Mouse (Mus musculus) limb, embryonic 15.5 days (tissue): ENCODE data around the gene Sfxn1. TPM values are rescaled to one million over a fixed set of nuclear protein-coding genes. Genes with fewer than 3 reads are reported as not detected.

Source experiments
- ATAC-seq: fragments of 200-750 bp; cut with Nextera tagmentation; 2 replicates; pipeline ENCODE4 v1.8.0; 2017; ENCODE audit warnings: low read depth, moderate TSS enrichment; ENCODE audit not compliant: insufficient number of reproducible peaks, low FRiP score, low TSS enrichment
- H3K27ac ChIP-seq: fragments of 300-500 bp; sonication (generic); 2 replicates; pipeline ENCODE4 v1.5.1; 2015; ENCODE audit warnings: moderate library complexity, mild to moderate bottlenecking, inconsistent platforms
- H3K27me3 ChIP-seq: fragments of 300-500 bp; sonication (generic); 2 replicates; pipeline ENCODE4 v1.6.1; 2015; ENCODE audit warnings: inconsistent platforms
- H3K36me3 ChIP-seq: fragments of 300-500 bp; sonication (generic); 2 replicates; pipeline ENCODE4 v1.6.1; 2015; ENCODE audit warnings: inconsistent platforms
- H3K4me1 ChIP-seq: fragments of 300-500 bp; sonication (generic); 2 replicates; pipeline ENCODE4 v1.6.1; 2015; ENCODE audit warnings: inconsistent platforms
- H3K4me2 ChIP-seq: fragments of 300-500 bp; sonication (generic); 2 replicates; pipeline ENCODE4 v1.6.1; 2015; ENCODE audit warnings: mild to moderate bottlenecking, inconsistent platforms
- H3K4me3 ChIP-seq: fragments of 300-500 bp; sonication (generic); 2 replicates; pipeline ENCODE4 v1.5.1; 2015; ENCODE audit warnings: mild to moderate bottlenecking, inconsistent platforms
- H3K9ac ChIP-seq: fragments of 300-500 bp; sonication (generic); 2 replicates; pipeline ENCODE4 v1.6.1; 2015; ENCODE audit warnings: inconsistent platforms
- H3K9me3 ChIP-seq: fragments of 300-500 bp; sonication (generic); 2 replicates; pipeline ENCODE4 v1.6.1; 2016; ENCODE audit warnings: inconsistent platforms
- WGBS: fragments of 180-500 bp; shearing (Covaris S2); methylation state at CpG from one replicate; pipeline ENCODE4 v1.1.7; 2015; 5-methylcytosine and 5-hydroxymethylcytosine counted together
- polyA plus RNA-seq: library from polyadenylated mRNA; unstranded; fragments of >200 nt; fragmentation: Nextera tagmentation; extraction: Ambion mirVana; gene quantifications from 2 replicates; pipeline ENCODE4 v1.2.1, GENCODE M21; 2015

The Sfxn1 gene
- polyA plus RNA-seq, 1 experiment from 2014 or later: 46.3 TPM

DNA sequence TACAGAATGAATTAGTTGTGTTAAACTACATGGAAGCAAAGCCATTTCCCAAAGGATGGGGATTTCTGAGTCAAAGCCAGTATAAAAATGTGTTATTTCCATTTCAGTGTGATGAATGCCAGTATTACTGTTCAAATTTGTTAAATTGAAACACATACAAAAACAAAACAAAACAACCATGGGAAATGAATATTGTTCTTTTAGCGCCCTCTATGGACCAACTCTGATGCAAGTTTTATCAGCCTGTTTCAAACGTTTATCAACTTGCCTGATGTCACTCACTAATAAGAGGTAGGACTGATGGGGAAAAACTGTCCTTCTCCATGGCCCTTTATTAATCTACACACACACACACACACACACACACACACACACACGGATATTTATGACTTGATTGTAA, 8.4 kb upstream of the Sfxn1 start:
- H3K4me3 ChIP-seq: no peak overlapping the region
- no peak overlapping the region for H3K9ac ChIP-seq
- ATAC-seq: no peak
- no peak overlapping the region for H3K4me2 ChIP-seq
- no peaks in the 10 kb centered on the region for H3K4me1 ChIP-seq
- no peaks in the 10 kb centered on the region for H3K9me3 ChIP-seq
- peaks cover 18% of the 10 kb centered on the region; the same call in 1 of the 2 replicates for H3K27me3 ChIP-seq
- 4% methylated on average over 3 of the region's 3 CpGs for WGBS
- H3K27ac ChIP-seq: no peak overlapping the region
- no peaks in the 10 kb centered on the region for H3K36me3 ChIP-seq

GRCm38 (mm10) chr13:54066081-54066746, 5.5 kb upstream of the Sfxn1 start:
- Histone ChIP-seq H3K36me3 (no peaks in the 10 kb centered on the region), H3K27ac (no peak overlapping the region), H3K4me1 (no peaks in the 10 kb centered on the region), H3K4me2 (no peak overlapping the region), H3K4me3 (no peak overlapping the region), H3K9ac (no peak overlapping the region), H3K27me3 (peaks cover 8% of the 10 kb centered on the region; the same call in 1 of the 2 replicates), H3K9me3 (no peaks in the 10 kb centered on the region)
- ATAC-seq: no peak
- 82% methylated on average over 3 of the region's 3 CpGs for WGBS

GRCm38 (mm10) chr13:54067617-54068166, 4.0 kb upstream of the Sfxn1 start:
- Histone ChIP-seq H3K27me3 (peaks cover 8% of the 10 kb centered on the region; the same call in 1 of the 2 replicates), H3K4me2 (no peak overlapping the region), H3K27ac (no peak overlapping the region), H3K9me3 (no peaks in the 10 kb centered on the region), H3K4me1 (peaks cover 5% of the 10 kb centered on the region; the same call in 1 of the 2 replicates), H3K4me3 (no peak overlapping the region), H3K36me3 (no peaks in the 10 kb centered on the region), H3K9ac (no peak overlapping the region)
- 44% methylated on average over 6 of the region's 6 CpGs for WGBS
- ATAC-seq: no peak

- Histone ChIP-seq H3K36me3 (no peaks in the 10 kb centered on the region), H3K27ac (no peak overlapping the region), H3K9me3 (no peaks in the 10 kb centered on the region), H3K4me3 (no peak overlapping the region), H3K9ac (no peak overlapping the region), H3K27me3 (no peaks in the 10 kb centered on the region), H3K4me2 (no peak overlapping the region), H3K4me1 (peaks cover 10% of the 10 kb centered on the region)
- ATAC-seq: no peak
- WGBS: 95% methylated on average over 9 of the region's 9 CpGs
Measured at GRCm38 (mm10) chr13:54071011-54071410, 658 bp upstream of the Sfxn1 start.

DNA sequence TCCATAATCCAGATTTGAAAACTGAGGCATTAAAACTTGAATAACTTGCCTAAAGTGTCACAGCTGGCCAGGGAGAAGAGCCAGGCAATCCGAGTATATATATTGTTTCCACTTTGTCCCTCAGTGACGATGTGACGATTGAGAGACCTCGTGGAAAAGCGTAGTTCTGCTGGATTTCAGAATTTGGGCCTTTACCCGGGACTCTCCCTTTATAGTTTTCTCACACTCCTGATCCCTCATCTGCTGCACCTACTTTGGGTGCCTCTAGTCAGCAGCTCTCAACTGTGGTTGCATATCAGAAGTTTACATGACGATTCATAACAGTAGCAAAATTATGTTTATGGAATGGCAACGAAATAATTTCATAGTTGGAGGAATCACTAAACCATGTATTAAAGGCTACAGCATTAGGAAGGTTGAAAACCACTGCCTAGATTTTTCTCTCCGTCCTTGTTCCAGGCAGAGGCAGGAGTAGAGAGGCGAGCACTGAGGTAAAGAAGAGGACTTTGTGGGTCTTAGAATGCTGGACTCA, 923 bp downstream of the Sfxn1 start:
- H3K4me3 ChIP-seq: peak overlapping the region; percentile 80
- no peaks in the 10 kb centered on the region for H3K9me3 ChIP-seq
- ATAC-seq: no peak
- no peaks in the 10 kb centered on the region for H3K27me3 ChIP-seq
- 40% methylated on average over 10 of the region's 10 CpGs for WGBS
- peak overlapping the region; percentile 79 for H3K4me2 ChIP-seq
- H3K36me3 ChIP-seq: no peaks in the 10 kb centered on the region
- no peak overlapping the region; the same call in 1 of the 2 replicates for H3K27ac ChIP-seq
- peaks cover 10% of the 10 kb centered on the region for H3K4me1 ChIP-seq
- H3K9ac ChIP-seq: peak overlapping the region; percentile 55; the same call in 1 of the 2 replicates

- Histone ChIP-seq H3K27ac (no peak overlapping the region), H3K4me2 (peak overlapping the region; percentile 79), H3K4me3 (peak overlapping the region; percentile 80), H3K9ac (no peak overlapping the region), H3K4me1 (peaks cover 10% of the 10 kb centered on the region), H3K9me3 (no peaks in the 10 kb centered on the region), H3K27me3 (no peaks in the 10 kb centered on the region), H3K36me3 (no peaks in the 10 kb centered on the region)
- WGBS: 31% methylated on average over 1 of the region's 1 CpGs
- ATAC-seq: no peak
Measured at GRCm38 (mm10) chr13:54073066-54073465, 1.4 kb downstream of the Sfxn1 start.

GRCm38 (mm10) chr13:54073491-54073890, 1.8 kb downstream of the Sfxn1 start:
- Histone ChIP-seq H3K4me1 (peaks cover 10% of the 10 kb centered on the region), H3K4me2 (no peak overlapping the region), H3K27me3 (no peaks in the 10 kb centered on the region), H3K36me3 (no peaks in the 10 kb centered on the region), H3K9ac (no peak overlapping the region), H3K27ac (no peak overlapping the region), H3K4me3 (no peak overlapping the region), H3K9me3 (no peaks in the 10 kb centered on the region)
- ATAC-seq: no peak
- WGBS: 55% methylated on average over 2 of the region's 2 CpGs

GRCm38 (mm10) chr13:54075416-54075815, 3.7 kb downstream of the Sfxn1 start:
- WGBS: 88% methylated on average over 2 of the region's 2 CpGs
- ATAC-seq: no peak

DNA sequence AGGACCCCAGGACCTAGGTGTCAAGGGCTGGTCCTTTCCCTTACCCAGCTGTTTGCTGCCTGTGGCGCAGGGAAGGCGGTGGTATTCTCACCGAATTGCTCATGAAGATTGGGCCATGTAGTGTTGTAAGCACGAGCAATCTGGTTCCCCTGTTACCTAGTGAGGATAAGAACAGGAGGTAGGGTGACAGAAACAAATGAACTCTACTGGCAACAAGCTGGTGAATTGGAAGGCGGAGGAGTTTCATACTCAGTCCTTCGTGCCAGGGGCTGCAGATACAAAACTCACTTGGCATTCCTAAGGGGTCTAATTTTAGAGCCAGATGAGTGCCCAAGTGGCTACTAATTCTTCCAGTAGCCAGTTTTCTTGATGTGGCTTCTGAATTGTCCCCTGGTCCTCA, 4.4 kb downstream of the Sfxn1 start:
- Histone ChIP-seq H3K4me3 (no peak overlapping the region), H3K36me3 (no peaks in the 10 kb centered on the region), H3K4me2 (no peak overlapping the region), H3K27me3 (no peaks in the 10 kb centered on the region), H3K9me3 (no peaks in the 10 kb centered on the region), H3K4me1 (peaks cover 16% of the 10 kb centered on the region), H3K9ac (no peak overlapping the region), H3K27ac (no peak overlapping the region)
- ATAC-seq: no peak
- 90% methylated on average over 6 of the region's 6 CpGs for WGBS

More at GRCm38 (mm10) chr13:54075416-54075815, 3.7 kb downstream of the Sfxn1 start:
- Histone ChIP-seq H3K4me1 (peaks cover 15% of the 10 kb centered on the region), H3K4me2 (no peak overlapping the region), H3K27me3 (no peaks in the 10 kb centered on the region), H3K27ac (no peak overlapping the region), H3K9ac (no peak overlapping the region), H3K4me3 (no peak overlapping the region), H3K36me3 (no peaks in the 10 kb centered on the region), H3K9me3 (no peaks in the 10 kb centered on the region)

DNA sequence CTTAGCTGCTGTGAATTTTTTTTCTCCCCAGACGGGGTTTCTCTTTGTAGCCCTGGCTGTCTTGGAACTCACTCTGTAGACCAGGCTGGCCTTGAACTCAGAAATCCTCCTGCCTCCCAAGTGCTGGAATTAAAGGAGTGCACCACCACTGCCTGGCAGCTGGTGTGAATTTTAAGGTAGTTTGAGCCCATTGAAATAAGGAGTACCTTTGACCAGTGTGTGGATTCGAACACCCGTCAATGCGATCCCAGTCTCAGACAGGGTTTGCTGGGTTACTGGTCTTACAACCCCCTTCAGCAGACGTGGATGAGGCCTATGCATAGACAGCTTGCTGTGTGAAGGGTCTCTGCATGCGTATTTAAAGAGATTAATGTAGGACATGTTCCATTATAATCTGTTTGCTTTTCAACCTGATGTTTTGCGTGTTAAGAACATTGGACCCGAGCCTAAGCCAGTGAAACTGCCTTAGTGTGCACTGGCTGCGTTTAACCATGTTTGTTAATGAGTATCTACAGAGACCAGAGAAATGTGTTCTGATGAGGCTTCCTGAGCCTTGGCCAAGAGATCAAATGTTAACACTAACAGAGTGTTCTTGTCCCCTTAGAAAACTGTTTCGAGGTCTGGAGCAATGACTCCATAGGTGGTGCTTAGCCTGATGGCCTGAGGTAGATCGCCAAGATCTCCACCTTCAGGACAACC, 5.2 kb downstream of the Sfxn1 start:
- WGBS: 84% methylated on average over 11 of the region's 11 CpGs
- no peaks in the 10 kb centered on the region for H3K27me3 ChIP-seq

GRCm38 (mm10) chr13:54077470-54078174, 6.0 kb downstream of the Sfxn1 start:
- Histone ChIP-seq H3K36me3 (no peaks in the 10 kb centered on the region), H3K9ac (no peak overlapping the region), H3K27ac (no peak overlapping the region), H3K27me3 (no peaks in the 10 kb centered on the region), H3K4me3 (no peak overlapping the region), H3K9me3 (no peaks in the 10 kb centered on the region), H3K4me2 (no peak overlapping the region), H3K4me1 (peaks cover 11% of the 10 kb centered on the region)
- no peak for ATAC-seq
- 56% methylated on average over 11 of the region's 11 CpGs for whole genome bisulfite sequencing

More for the DNA sequence above, 5.2 kb downstream of the Sfxn1 start:
- Histone ChIP-seq H3K4me3 (no peak overlapping the region), H3K4me1 (peaks cover 16% of the 10 kb centered on the region), H3K27ac (no peak overlapping the region), H3K36me3 (no peaks in the 10 kb centered on the region), H3K4me2 (no peak overlapping the region), H3K9me3 (no peaks in the 10 kb centered on the region), H3K9ac (no peak overlapping the region)
- no peak for ATAC-seq
